Mouse (Mus musculus) erythroblast, embryonic 14.5 days (primary cell): ENCODE results near the gene Ypel5.

Experiments
- GATA1 ChIP-seq: IDR thresholded peaks from 2 replicates; pipeline ENCODE4 v1.6.1; 2012; ENCODE audit warnings: low read length, inconsistent platforms, mixed read lengths
- TAL1 ChIP-seq: IDR thresholded peaks from 3 replicates; pipeline ENCODE4 v1.6.1; 2012; ENCODE audit warnings: low read length, inconsistent platforms, mixed read lengths

GRCm38 (mm10) chr17:72821923-72822322 is 14.3 kb upstream of the Ypel5 start:
- TF ChIP-seq TAL1 (no peak), GATA1 (no peak)
